ENCODE assay signal across 8 mouse cellular contexts in the genomic region with DNA sequence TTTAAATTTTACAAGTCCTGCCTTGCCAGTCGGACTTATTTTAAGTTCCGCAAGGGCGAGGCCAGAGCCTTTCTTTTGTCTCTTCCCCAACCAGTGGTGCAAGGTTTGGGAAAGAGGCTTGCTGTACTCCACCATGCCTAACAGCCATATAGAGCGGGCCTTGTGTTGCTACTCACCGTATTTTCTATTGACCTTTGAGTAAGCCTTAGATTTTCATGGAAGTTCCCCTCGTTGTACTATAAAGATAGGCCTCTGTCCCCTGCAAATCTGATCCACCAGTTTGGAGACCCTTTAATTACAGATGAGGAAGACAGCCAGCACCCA. TPM values are rescaled to one million over a fixed set of nuclear protein-coding genes. Genes with fewer than 3 reads are reported as not detected.
A peak's percentile ranks its signal among the peaks of the same experiment; 100 is the strongest.
DNase-seq lines count a peak whose midpoint lies in the region; ATAC-seq lines count a peak whose summit lies in the region.

No protein-coding gene starts in this region.

- H3K4me1 ChIP-seq in heart, embryonic 10.5 days: peaks cover 10% of the 10 kb centered on the region
- peaks cover 17% of the 10 kb centered on the region for H3K4me1 ChIP-seq in kidney, embryonic 15.5 days

- WGBS in heart, embryonic 10.5 days: 12% methylated on average over 6 of the region's 6 CpGs
- WGBS in kidney, embryonic 15.5 days: 7% methylated on average over 6 of the region's 6 CpGs

- H3K27ac ChIP-seq in heart, embryonic 10.5 days: peak overlapping the region; percentile 100
- peak overlapping the region; percentile 100 for H3K27ac ChIP-seq in kidney, embryonic 15.5 days

- peak overlapping the region; percentile 65 for H3K4me2 ChIP-seq in kidney, embryonic 15.5 days

- H3K9ac ChIP-seq in kidney, embryonic 15.5 days: peak overlapping the region; percentile 62

- peak; percentile 41 for DNase-seq in adrenal gland, postnatal 10 days
- no peak for DNase-seq in adrenal gland, postnatal 25 days
- peak; percentile 46 for DNase-seq in cerebellum, adult 8-10 months
- no peak for DNase-seq in heart, embryonic 10.5 days (ENCODE audit: low spot score)
- DNase-seq in lung, postnatal 25 days (ENCODE audit: low spot score): peak; percentile 34
- DNase-seq in spleen, postnatal 36 days (ENCODE audit: low spot score in 2 of 2): peak; percentile 17 to 35
- no peak for DNase-seq in frontal cortex, postnatal 14 days (ENCODE audit: low spot score in 2 of 2)

- no peaks in the 10 kb centered on the region for H3K27me3 ChIP-seq in heart, embryonic 10.5 days (ENCODE audit: insufficient read depth, poor library complexity, severe bottlenecking)
- H3K27me3 ChIP-seq in kidney, embryonic 15.5 days: no peaks in the 10 kb centered on the region

- no peak for ATAC-seq in kidney, embryonic 15.5 days (replicated peaks; ENCODE audit: low FRiP score)

- H3K36me3 ChIP-seq in heart, embryonic 10.5 days: peaks cover 26% of the 10 kb centered on the region
- peaks cover 17% of the 10 kb centered on the region for H3K36me3 ChIP-seq in kidney, embryonic 15.5 days

- H3K4me3 ChIP-seq in heart, embryonic 10.5 days: peak overlapping the region; percentile 100
- H3K4me3 ChIP-seq in kidney, embryonic 15.5 days (replicated peaks): peak overlapping the region; percentile 100

- no peaks in the 10 kb centered on the region for H3K9me3 ChIP-seq in heart, embryonic 10.5 days
- H3K9me3 ChIP-seq in kidney, embryonic 15.5 days (replicated peaks): no peaks in the 10 kb centered on the region

RNA-seq across cellular contexts. Expression of a gene that starts 0.7 kb away (rescaled TPM):
- total RNA-seq in adrenal gland, postnatal 10 days (2021): 100 to 1,000 TPM; 328 to 391 TPM
- 446 and 468 TPM in 2 replicates for total RNA-seq in adrenal gland, postnatal 25 days (2021)
- 296 and 533 TPM in 2 replicates for polyA plus RNA-seq in heart, embryonic 10.5 days (2016; fragmentation: Nextera tagmentation; extraction: Ambion mirVana)
- 403 and 407 TPM in 2 replicates for polyA plus RNA-seq in kidney, embryonic 15.5 days (2015; fragmentation: Nextera tagmentation; extraction: Ambion mirVana)

RNA-seq across cellular contexts. Expression of a gene that starts 19.4 kb away (rescaled TPM):
- total RNA-seq in adrenal gland, postnatal 10 days (2021): 10 to 100 TPM; 78.7 to 88.8 TPM
- total RNA-seq in adrenal gland, postnatal 25 days (2021): 115 and 123 TPM in 2 replicates
- polyA plus RNA-seq in heart, embryonic 10.5 days (2016; fragmentation: Nextera tagmentation; extraction: Ambion mirVana): 112 and 129 TPM in 2 replicates
- 139 and 149 TPM in 2 replicates for polyA plus RNA-seq in kidney, embryonic 15.5 days (2015; fragmentation: Nextera tagmentation; extraction: Ambion mirVana)

Comparison
In these comparisons a context has a peak if more than half of its experiments do, and no peak if none do; other contexts are left out.
1. DNase-seq: peak in adrenal gland, postnatal 10 days (single experiment), cerebellum, adult 8-10 months (single experiment), lung, postnatal 25 days (single experiment) and spleen, postnatal 36 days (2 of 2); none in adrenal gland, postnatal 25 days (single experiment), heart, embryonic 10.5 days (single experiment) and frontal cortex, postnatal 14 days (0 of 2).